In genomic region chr13:73847465-73847836, GRCm38 (mm10) we compare ENCODE assay signal across 8 mouse cellular contexts. TPM values are rescaled to one million over a fixed set of nuclear protein-coding genes. Genes with fewer than 3 reads are reported as not detected.
DNase-seq lines count a peak whose midpoint lies in the region; ATAC-seq lines count a peak whose summit lies in the region.

TSS of gene Nkd2 (minus strand) at chr13:73847631.

- under 1% methylated on average over 38 of the region's 38 CpGs for WGBS in intestine, embryonic 16.5 days

- peaks cover 6% of the 10 kb centered on the region; the same call in 1 of the 2 replicates for H3K4me1 ChIP-seq in intestine, embryonic 16.5 days (ENCODE audit: control insufficient read depth, insufficient read depth, low read length)

- intact Hi-C loops in left cerebral cortex, postnatal 14 days (cut with DNase I), result no loop called here

- ATAC-seq in granulocyte monocyte progenitor cell, adult 5-6 weeks (replicated peaks; ENCODE audit: poor library complexity, severe bottlenecking), result peak; percentile 93
- peak; percentile 91 for ATAC-seq in intestine, embryonic 16.5 days
- peak; percentile 96 for ATAC-seq in megakaryocyte progenitor cell, adult 5-6 weeks (replicated peaks; ENCODE audit: poor library complexity)

- peak; percentile 93 for DNase-seq in adrenal gland, postnatal 10 days
- peak; percentile 83 for DNase-seq in embryo, embryonic 9.5 days (ENCODE audit: extremely low spot score)
- peak; percentile 75 to 80 for DNase-seq in left cerebral cortex, postnatal 14 days (ENCODE audit: low spot score in 2 of 2)
- peak; percentile 41 to 51 for DNase-seq in right cerebral cortex, postnatal 36 days (ENCODE audit: low spot score in 2 of 2)
- DNase-seq in urinary bladder, postnatal 36 days (ENCODE audit: low spot score in 2 of 2), result peak; percentile 79 to 83

- peak within 1 kb of the TSS; percentile 67 for H3K4me3 ChIP-seq in intestine, embryonic 16.5 days (ENCODE audit: low read length)

- H3K27me3 ChIP-seq in intestine, embryonic 16.5 days (replicated peaks; ENCODE audit: control insufficient read depth, insufficient read depth, low read length), result peaks cover 21% of the 10 kb centered on the region

- no peak within 1 kb of the TSS for H3K27ac ChIP-seq in intestine, embryonic 16.5 days (ENCODE audit: low read length)

- H3K9me3 ChIP-seq in intestine, embryonic 16.5 days (ENCODE audit: control insufficient read depth, low read length), result no peaks in the 10 kb centered on the region

- H3K36me3 ChIP-seq in intestine, embryonic 16.5 days (ENCODE audit: control insufficient read depth, insufficient read depth, low read length), result no peaks in the 10 kb centered on the region

- H3K9ac ChIP-seq in intestine, embryonic 16.5 days (ENCODE audit: low read depth, low read length), result peak within 1 kb of the TSS; percentile 70

- H3K4me2 ChIP-seq in intestine, embryonic 16.5 days (ENCODE audit: low read depth, low read length), result peak within 1 kb of the TSS; percentile 98

RNA-seq across cellular contexts. Expression of gene Nkd2, which starts in this region (rescaled TPM):
- total RNA-seq in adrenal gland, postnatal 10 days (2021), result 1 to 10 TPM; 2.8 to 3.0 TPM
- total RNA-seq in granulocyte monocyte progenitor cell, adult 5-6 weeks (2014; fragmentation: Nextera tagmentation), result not detected in 2 replicates
- not detected in 2 replicates for total RNA-seq in granulocyte monocyte progenitor cell, adult 5-6 weeks (2017)
- polyA plus RNA-seq in intestine, embryonic 16.5 days (2015; fragmentation: Nextera tagmentation; extraction: Ambion mirVana), result 4.1 and 4.2 TPM in 2 replicates
- total RNA-seq in left cerebral cortex, postnatal 14 days (2021), result 1 to 10 TPM; 3.7 to 4.9 TPM
- not detected in 2 replicates for total RNA-seq in megakaryocyte progenitor cell, adult 5-6 weeks (2015)
- total RNA-seq in megakaryocyte progenitor cell, adult 5-6 weeks (2017), result not detected in 2 replicates

Comparison
In these comparisons a context has a peak if more than half of its experiments do, and no peak if none do; other contexts are left out.
1. Peak in ATAC-seq in granulocyte monocyte progenitor cell, adult 5-6 weeks; RNA of the gene not detected or under 1 TPM.
2. Peak in ATAC-seq in megakaryocyte progenitor cell, adult 5-6 weeks; RNA of the gene not detected or under 1 TPM.